Mouse (Mus musculus) gastrocnemius, postnatal 4 days (tissue): ENCODE measurements at regions not wholly inside any gene's neighbourhood (a gene's known extent, or its start where the extent isn't known, plus 50 kb on each side); places are given as distances from the start of the nearest gene placed in this dataset.

Source experiments
- DNase-seq, 2 experiments: peaks; one replicate each; pipeline ENCODE4 v3.0.0; 2021 to 2022; ENCODE audit warnings: low spot score in 2 of 2, mixed read lengths in 2 of 2

DNA sequence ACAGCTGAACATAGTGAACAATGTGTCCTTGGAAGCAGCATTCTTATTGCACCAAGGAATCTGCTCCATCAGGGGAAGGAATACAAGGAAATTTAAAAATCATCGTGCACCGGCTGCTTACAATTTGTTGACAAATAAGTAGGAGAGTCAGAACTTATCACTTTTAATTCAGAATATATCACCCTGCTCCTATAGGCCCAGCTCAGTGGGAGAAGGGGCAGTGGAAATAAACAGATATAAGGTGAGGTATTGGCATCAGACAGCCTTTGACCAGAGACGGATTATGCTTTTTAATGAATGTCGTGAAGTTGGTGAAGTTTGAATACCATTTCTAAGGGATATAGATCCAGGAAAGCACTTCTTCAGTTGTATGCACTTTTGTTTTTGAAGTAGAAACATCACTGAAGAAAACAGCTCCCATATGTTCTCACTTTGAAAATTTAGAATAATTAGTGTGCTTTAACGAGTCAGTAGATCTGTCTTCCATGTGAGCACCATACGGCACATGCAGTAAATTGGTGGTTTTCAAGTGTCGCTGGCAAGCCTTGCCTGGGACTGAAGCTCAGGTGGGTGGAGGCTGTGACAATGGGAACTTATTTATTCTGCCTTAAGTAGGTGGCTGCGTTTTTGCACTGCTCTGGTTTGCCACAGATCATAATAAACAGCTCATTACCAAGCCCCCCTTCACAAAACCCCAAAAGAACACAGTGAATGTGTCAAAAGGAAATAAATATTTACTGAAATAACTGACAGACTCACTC, 176.1 kb upstream of the Clnk start:
- DNase-seq = no peak

DNA sequence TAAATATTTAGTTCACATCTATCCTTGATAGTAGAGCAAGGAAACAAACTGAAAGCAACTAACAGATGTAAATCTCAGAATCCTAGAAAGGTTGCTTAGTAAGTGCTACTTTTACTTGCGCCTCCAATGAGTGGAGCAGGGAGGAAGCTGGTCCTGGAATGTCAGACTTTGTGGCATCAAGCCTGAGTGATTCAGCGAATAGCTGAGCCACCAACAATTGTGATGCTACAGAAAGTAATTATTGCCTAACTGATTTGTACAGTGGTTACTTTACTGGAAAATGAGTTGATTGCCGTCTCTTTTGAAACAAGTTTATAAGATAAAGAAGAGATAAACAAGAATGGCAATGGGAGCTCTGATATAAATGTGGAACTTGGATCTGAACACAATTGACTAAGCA, 173.9 kb upstream of the Clnk start:
- no peak for DNase-seq

DNA sequence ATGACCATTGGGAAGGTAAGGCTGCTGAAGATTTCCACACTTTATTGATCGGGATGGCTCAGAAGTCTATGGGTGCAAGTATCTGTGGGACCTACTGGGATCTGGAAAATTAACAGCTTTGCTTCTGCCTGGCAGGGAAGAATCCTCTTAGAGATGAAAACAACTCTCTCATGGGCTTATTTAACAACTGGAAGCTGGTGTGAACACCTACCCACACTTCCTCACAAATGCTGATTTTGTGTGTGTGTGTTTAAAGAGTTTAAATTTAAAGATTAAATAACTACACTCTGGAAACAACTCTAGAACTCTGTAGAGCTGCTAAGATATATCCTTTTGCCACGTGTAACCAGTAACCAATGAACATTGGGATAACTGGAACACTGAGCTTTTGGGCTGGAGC, 172.5 kb upstream of the Clnk start:
- no peak for DNase-seq

DNA sequence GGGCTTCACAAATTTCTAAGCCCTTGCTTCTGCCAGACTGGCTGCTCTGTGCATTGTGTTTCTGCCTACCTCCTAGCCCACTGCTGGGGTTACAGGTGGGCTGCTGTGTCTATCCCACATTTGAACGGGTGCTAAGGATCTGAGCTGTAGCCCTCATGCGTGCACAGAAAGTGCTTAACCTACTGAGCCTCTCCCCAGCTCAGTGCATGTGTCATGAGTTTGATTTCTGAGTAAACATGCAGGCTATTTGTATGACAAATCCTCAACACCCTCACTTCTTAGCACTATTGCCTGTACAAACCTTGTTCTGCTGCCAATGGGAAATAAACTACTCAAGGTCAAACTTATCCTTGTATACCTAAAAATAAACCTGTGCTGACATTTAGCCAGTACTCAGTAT, 163.9 kb upstream of the Clnk start:
- no peak for DNase-seq

DNA sequence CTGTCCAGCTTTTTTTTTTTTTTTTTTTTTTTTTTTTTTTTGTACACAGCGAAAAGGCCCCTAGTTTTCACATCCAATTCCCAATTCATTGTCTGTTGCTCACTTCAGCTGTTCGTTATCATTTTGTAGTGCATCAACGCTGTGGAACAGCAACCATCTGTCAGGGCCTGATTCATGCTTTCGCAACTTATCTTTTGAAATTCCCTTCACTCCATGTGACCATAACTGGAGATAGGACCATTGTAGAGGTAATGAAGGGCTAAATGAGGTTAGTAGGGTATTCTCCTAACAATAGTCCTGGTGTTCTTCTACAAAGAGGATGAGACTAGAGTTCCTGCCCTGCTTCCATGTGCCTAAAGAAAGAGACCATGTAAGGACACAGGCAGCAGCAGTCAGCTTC, 146.6 kb upstream of the Clnk start:
- DNase-seq = no peak

DNA sequence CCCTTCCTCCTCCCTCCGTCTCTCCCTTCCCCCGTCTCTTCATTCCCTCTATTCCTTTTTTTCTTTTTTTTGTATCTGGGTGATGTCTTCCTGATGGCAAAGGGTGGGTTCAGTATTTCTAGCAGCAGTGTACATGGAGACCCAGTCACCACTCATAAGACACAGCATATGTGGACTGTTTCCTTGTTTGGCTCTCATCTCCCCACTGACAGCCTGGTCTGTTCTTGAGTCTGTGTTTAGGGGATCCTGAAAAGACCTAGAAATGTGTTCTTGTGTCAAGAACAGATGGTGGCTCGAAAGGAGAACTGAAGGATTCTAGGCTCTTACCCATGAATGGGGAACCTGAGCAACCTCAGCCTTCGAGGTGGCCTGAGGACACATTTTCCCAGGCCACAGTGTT, 124.0 kb upstream of the Clnk start:
- no peak for DNase-seq

DNA sequence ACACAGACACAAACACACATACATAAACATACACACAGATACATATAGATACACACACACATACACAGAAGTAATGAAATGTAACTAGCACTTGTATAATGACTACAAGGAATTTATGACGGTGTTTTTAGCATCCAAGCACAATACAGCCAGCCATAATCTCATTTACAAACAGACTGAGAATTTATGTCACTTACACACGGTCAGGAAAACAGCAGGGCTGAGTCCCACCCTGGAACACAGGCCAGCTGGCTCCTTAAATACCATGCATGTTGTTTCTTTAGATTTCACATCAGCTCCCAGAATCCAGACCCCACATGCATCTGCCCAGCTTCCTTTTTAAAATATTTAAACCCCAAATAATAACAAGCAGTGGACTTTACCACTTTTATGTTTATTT, 123.1 kb upstream of the Clnk start:
- DNase-seq = no peak

DNA sequence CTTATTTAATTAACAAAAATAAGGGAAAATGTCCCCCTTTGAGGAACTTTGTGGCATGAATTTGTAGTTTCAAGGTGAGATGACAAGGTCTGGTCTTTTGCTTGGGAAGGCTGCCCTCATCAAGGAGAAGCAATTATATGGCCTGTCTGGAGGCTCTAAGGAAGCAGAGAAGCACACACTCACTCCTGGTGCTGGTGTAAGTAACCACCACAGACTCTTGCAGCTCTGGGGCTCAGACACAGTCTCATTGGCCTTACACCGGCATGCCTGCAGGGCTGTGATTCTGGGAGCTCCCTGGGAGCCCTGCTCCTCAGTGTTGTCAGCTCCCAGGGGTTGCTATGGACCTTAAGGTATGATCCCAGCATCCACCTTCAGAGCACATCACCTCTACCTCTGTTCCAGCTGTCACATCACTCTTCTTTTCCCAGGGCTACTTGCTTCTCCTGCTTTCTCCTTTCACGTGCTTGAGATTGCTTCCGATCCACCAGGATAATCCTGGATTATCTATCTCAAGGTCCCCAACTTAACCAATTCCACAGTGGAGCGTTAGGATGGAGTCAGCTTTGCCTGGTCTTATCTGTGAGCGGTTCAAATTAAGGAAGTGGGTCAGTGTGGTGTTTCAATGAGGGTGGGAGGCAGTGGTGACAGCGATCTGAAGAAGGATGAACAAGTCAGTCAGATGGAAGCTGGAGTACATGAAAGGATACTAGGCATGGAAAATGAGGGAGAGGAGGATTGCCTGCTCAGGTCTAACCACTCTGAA, 96.0 kb upstream of the Clnk start:
- DNase-seq = no peak

DNA sequence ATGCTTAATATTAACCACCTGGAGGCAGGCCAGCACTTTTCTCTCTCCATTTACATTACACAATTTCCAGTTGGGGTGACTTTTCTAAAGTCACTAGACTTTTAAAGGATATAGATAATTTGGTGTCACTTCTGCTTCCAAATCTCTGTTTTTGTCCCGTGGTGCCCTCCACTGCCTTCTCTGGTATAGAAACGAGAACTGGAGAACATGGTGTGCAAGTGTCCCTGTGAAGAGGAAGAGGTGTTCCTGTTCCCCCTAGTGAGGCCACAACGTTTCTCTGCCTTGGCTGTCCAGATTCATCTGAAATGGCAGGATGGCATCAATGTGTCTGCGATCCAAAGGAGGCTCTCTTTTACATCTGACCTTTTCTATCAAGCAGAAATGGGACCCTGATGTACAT, 93.9 kb upstream of the Clnk start:
- DNase-seq = no peak

DNA sequence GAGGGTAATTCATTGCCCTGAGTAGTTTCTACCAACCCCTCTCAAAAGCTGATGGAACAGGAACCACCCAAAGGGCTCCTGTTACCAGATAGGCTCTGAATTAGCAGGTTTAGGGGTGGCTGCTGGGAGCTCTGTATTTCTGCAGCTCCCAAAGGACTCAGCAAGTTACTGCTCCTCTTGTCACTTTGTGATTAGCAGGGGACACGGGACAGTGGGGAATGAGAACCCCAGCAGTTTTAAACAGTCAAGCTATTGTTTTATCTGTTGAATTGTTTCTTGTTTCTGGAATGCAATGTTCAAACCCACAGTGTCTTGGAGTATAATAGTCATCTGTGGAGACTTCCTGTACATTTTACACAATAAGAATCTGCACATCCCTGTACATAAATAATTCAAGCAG, 90.4 kb upstream of the Clnk start:
- DNase-seq = no peak

DNA sequence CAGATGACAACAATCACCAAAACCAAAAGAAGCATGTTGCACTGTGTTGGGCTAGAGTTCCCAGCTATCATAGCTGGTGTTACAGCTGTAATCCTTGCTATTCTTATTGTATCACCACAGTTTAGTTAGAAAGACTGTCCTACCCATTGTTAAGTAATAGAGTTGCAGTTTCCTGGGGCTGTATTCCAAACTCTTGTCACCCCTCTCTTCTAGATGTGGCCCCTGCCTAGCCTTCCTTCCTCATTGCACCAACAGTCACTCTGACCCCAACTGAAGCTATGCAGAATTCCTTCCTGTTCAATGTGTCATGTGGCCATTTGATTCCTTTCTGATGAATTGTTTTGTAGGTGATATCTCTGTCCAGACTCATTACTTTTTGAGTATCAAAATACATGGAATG, 87.8 kb upstream of the Clnk start:
- DNase-seq = no peak

DNA sequence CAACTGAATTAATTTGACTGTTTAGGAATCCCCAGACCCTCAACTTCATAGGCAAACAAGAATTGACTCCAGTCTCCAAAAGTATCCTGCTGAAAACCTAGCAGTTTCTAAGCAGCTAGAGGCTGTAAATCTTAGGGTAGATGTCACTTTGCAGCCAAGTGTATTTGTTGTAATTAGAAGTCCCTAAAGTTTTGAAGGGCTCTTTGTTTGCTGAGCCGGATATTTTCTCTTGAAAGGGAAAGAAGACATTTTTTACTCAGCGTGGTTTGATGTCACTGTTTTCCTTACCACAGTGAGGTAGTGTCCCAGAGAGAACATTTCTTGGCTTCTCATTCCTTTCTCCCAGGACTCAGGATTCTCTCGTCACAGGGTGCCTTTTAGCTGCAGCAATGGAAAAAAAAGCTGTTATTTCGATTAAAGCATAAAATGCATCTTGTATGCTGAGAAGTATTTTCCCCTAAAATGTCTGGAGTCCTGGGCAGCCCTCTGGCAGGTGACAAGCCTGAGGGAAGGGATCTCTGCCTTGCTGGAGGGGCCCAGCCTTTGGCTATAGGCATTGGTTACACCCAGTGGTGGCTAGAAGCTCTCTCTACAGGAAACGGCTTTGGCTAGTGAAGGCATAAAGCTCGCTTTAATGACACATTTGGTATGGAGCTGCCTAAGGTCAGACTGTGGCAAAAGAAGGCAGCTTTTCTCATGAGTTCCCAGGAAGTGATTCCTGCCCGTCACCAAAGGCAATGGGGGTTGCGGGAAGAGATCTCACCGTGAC, 74.1 kb upstream of the Clnk start:
- no peak for DNase-seq

DNA sequence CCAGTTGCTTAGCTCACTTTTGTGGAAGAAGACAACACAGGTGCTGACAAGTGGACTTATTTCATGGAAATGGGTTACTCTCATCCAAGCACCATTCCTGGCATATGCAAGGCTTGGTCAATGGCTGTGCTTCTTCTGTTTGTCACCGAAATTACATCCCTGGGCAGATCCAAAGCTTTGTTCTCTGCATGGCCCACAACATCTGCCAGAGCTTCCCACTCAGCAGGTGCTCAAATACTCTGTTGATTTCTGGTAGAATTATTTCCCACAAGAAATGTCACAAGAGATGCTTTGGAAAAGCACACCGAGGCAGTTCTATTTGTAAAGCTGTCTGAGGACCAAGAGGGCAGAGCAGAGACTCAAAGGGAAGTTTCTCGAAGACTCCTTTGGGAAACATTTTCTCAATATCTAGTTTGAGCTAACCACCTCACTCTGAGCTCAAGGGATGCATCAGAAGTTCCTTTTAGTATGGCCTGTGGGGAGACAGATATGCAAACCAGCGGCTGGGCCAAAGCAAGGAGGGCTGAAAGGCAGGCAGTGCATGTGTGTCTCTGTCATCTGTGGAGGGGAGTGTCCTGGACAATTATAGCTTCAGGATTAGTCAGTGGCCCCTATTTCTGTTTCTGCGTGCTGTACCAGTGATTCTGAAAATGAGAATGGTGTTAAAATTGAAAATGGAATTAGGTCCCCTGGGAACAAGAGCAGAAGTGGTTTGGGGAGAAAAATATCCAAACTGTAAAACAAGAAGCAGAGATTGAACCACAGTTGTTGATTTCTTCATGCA, 69.5 kb upstream of the Clnk start:
- no peak for DNase-seq

DNA sequence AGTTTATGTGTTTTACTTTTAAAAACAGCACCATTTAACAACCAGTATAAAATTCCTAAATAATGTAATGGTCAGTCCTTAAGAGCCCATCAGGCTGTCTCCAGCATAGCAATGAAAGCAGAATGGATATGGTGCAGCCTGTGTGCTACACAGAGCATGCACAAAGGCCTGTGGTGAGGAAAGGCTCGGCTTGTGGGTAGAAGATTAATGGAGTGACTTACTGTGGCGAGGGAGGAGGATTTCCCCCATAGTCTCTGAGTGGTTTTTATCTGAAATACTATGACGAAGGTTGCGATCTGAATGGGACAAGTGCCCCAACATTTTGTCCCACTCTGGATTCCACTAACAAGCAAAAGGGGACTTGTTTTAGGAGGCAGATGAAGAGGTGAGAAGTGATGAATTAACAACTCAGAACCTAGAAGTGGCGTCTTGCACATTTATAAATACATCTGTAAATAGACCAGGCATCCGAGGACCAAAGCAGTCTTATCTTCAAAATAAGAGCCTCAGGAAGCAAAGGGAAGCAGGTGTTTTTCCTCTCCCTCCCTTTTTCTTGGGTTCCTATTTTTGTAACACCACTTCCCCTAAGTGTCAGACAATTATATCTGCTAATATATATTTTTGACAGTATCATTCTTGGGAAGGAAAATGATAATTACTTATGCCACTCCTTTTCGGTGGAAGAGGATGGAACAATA, 55.9 kb upstream of the Clnk start:
- DNase-seq = no peak

DNA sequence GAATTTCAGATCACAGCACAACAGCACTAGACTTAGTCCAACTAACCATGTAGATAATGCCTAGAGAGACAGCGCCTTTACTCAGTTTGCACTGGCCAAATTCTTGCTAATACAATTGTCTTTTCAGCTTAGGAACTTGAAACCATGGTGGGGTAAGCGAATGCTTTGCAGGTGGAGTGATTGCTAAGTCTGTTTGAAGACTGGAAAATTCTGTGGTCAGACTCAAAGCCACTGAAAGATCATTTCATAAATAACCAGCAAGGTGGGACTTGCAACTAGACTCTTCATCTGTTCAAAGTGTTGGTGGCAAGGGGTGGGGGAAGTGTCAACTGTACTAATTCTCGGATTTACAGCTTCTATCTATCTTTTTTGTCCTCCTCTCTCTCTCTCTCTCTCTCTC, 50.4 kb upstream of the Clnk start:
- DNase-seq = no peak
